Mouse (Mus musculus) intestine, embryonic 16.5 days (tissue): ENCODE data around the gene Rhebl1. TPM values are rescaled to one million over a fixed set of nuclear protein-coding genes. Genes with fewer than 3 reads are reported as not detected.
A peak's percentile ranks its signal among the peaks of the same experiment; 100 is the strongest.

ENCODE experiments used
- ATAC-seq: fragments of 200-750 bp; cut with Nextera tagmentation; 2 replicates; pipeline ENCODE4 v1.8.0; 2017; ENCODE audit warnings: moderate TSS enrichment, moderate library complexity
- H3K27ac ChIP-seq: fragments of 300-500 bp; sonication (generic); 2 replicates; pipeline ENCODE4 v1.5.1; 2014; ENCODE audit warnings: mild to moderate bottlenecking, low read length
- H3K27me3 ChIP-seq: fragments of 300-500 bp; sonication (generic); replicated peaks from 2 replicates; pipeline ENCODE4 v1.6.1; 2014; ENCODE audit warnings: low read length, control low read depth, mixed read lengths; ENCODE audit not compliant: control insufficient read depth, insufficient read depth
- H3K36me3 ChIP-seq: fragments of 300-500 bp; sonication (generic); 2 replicates; pipeline ENCODE4 v1.6.1; 2014; ENCODE audit warnings: low read length, control low read depth; ENCODE audit not compliant: control insufficient read depth, insufficient read depth
- H3K4me1 ChIP-seq: fragments of 300-500 bp; sonication (generic); 2 replicates; pipeline ENCODE4 v1.6.1; 2014; ENCODE audit warnings: low read length, control low read depth, mixed read lengths; ENCODE audit not compliant: control insufficient read depth, insufficient read depth
- H3K4me2 ChIP-seq: fragments of 300-500 bp; sonication (generic); 2 replicates; pipeline ENCODE4 v1.6.1; 2014; ENCODE audit warnings: low read depth, low read length, control low read depth
- H3K4me3 ChIP-seq: fragments of 300-500 bp; sonication (generic); 2 replicates; pipeline ENCODE4 v1.5.1; 2014; ENCODE audit warnings: mild to moderate bottlenecking, low read length
- H3K9ac ChIP-seq: fragments of 300-500 bp; sonication (generic); 2 replicates; pipeline ENCODE4 v1.6.1; 2014; ENCODE audit warnings: low read depth, low read length
- H3K9me3 ChIP-seq: fragments of 300-500 bp; sonication (generic); 2 replicates; pipeline ENCODE4 v1.6.1; 2016; ENCODE audit warnings: low read length, control low read depth; ENCODE audit not compliant: control insufficient read depth
- WGBS: fragments of 180-500 bp; shearing (Covaris S2); extraction: QIAGEN DNeasy Blood & Tissue Kit; methylation state at CpG from one replicate; pipeline ENCODE4 v1.1.7; 2014; 5-methylcytosine and 5-hydroxymethylcytosine counted together
- polyA plus RNA-seq: library from polyadenylated mRNA; unstranded; fragments of >200 nt; fragmentation: Nextera tagmentation; extraction: Ambion mirVana; gene quantifications from 2 replicates; pipeline ENCODE4 v1.2.1, GENCODE M21; 2015

The Rhebl1 gene
- polyA plus RNA-seq, 1 experiment from 2014 or later: 12.3 TPM

DNA sequence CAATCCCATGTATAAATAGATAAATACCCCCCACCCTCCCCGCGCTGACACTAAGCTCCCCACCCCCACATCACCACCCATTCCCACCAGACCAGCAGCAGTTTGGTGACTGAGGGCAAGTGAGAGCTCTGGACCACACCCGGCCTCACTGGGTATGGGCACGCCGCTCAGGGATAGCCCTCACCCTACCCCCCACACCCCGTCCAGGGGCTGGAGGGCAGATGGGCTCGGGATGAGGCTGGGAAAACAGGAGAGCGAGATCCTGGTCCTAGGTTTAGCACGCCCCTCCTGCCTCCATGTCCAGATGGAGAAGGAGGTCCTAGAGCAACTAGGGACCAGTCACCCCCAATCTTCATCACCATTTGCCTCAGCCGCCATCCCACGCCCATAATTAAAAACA is 61.1 kb downstream of the Rhebl1 start:
- Histone ChIP-seq H3K4me2 (no peak overlapping the region), H3K36me3 (peaks cover 25% of the 10 kb centered on the region), H3K4me1 (peaks cover 9% of the 10 kb centered on the region; the same call in 1 of the 2 replicates), H3K27ac (no peak overlapping the region), H3K9ac (no peak overlapping the region), H3K9me3 (no peaks in the 10 kb centered on the region), H3K4me3 (no peak overlapping the region), H3K27me3 (no peaks in the 10 kb centered on the region)
- no peak for ATAC-seq
- 85% methylated on average over 11 of the region's 11 CpGs for WGBS

DNA sequence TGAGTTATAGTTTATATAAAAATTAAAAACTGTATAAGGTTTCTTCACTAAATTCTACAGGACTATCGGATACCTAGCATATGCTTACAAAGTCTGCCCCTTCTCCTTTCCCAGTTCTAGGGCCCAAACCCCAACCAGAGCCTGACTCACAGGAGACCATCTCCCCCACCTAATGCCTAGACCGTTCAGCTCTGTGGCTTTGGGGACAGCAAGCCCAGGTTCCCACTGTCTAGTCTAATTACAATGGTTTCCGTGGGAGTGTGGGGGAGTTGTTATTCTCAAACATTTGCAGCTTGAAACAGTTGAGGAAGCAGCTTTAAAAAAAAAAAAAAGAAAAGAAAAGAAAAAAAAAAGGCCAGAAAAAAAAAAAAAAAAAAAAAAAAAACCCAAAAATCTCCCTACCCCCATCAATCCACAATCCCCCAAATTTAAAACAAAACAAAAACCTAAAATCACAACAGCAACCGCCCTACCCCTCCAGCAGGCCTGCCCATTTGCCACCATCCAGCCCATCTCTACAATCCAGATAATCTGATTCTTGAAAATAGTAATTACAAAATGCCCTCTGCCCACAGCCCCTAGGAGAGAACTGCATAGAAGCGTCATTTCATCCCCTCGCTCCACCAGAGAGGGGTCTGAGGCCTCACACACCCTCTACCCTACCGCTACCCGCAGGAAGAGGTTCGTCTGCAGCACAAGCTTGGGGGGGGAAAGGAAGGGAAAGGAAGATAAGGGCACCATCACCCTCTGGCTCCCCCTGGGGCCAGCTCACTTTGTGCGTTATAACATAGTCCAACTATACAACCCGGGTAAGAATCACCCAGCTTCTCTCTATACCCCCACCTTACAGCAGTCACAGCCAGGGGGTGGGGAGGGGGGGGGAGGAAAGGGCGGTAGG is 61.9 kb downstream of the Rhebl1 start:
- peaks cover 19% of the 10 kb centered on the region for H3K36me3 ChIP-seq
- H3K27ac ChIP-seq: peak overlapping the region; percentile 30; the same call in 1 of the 2 replicates
- no peaks in the 10 kb centered on the region for H3K27me3 ChIP-seq
- WGBS: 57% methylated on average over 12 of the region's 12 CpGs
- H3K9ac ChIP-seq: no peak overlapping the region
- H3K4me3 ChIP-seq: no peak overlapping the region; the same call in 1 of the 2 replicates
- H3K4me1 ChIP-seq: peaks cover 9% of the 10 kb centered on the region; the same call in 1 of the 2 replicates
- ATAC-seq: no peak
- H3K4me2 ChIP-seq: no peak overlapping the region
- H3K9me3 ChIP-seq: no peaks in the 10 kb centered on the region

GRCm38 (mm10) chr15:98831684-98832035 is 62.7 kb downstream of the Rhebl1 start:
- 12% methylated on average over 9 of the region's 9 CpGs for WGBS
- Histone ChIP-seq H3K36me3 (peaks cover 15% of the 10 kb centered on the region), H3K27ac (peak overlapping the region; percentile 93), H3K4me1 (peaks cover 9% of the 10 kb centered on the region; the same call in 1 of the 2 replicates), H3K27me3 (no peaks in the 10 kb centered on the region), H3K9me3 (no peaks in the 10 kb centered on the region), H3K9ac (peak overlapping the region; percentile 89), H3K4me3 (peak overlapping the region; percentile 80), H3K4me2 (peak overlapping the region; percentile 62)
- peak; percentile 54 for ATAC-seq

DNA sequence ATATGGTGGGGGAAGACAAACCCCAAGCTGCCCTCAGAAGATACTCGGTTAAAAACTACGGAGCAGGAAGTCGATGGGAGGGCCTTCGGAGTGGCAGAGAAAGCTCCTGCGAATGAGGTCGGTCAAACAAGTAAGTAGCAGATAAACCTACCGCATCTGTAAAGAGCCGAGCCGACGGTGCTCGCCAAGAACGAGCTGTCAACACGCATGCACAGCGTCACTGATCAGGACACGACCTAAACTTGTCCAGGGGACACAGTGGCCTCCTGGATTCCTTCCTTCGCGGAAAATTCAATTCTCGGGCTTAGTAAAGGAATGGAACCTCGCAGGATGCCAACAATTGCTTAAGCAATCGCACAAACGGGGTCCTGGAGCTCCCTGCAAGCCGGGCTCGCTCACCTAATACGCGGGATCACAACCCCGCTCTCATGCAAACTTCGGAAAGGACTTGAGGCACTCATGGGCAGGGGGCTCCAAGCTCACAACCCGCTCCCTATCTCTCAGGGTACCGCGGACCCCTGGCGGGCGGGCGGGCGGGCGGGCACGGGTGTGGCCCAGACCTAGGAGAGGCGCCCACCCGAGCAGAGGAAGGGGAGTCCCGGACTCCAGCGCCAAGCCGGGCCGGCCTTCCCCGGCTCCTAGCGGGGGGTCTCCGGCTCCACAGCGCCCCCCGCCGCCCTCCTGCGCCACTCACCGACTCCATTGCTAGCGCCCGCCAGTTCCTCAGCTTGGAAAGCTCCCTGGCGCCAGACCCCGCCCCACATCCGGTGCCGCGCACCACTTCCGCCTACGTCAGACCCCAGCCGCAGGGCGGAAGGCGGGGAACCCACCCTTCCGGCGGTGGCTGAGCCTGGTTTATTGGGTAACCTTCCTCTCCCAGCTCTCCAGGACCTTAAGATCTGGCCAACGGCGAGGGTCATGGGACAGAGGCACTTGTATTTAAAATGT is 63.3 kb downstream of the Rhebl1 start, which contains the start of gene Prkag1:
Prkag1 (minus strand) TSS at position 786 of the 948 bp plus-strand sequence.
- peak within 1 kb of the TSS; percentile 93 for H3K27ac ChIP-seq
- H3K9me3 ChIP-seq: no peaks in the 10 kb centered on the region
- ATAC-seq: peak; percentile 96
- H3K9ac ChIP-seq: peak within 1 kb of the TSS; percentile 89
- H3K36me3 ChIP-seq: peaks cover 15% of the 10 kb centered on the region
- WGBS: 1% methylated on average over 58 of the region's 66 CpGs
- H3K27me3 ChIP-seq: no peaks in the 10 kb centered on the region
- H3K4me2 ChIP-seq: peak within 1 kb of the TSS; percentile 62
- peaks cover 9% of the 10 kb centered on the region; the same call in 1 of the 2 replicates for H3K4me1 ChIP-seq
- H3K4me3 ChIP-seq: peak within 1 kb of the TSS; percentile 80

Other genes starting within 250 kb of the Rhebl1 start
- gene Ddx23, start 231.6 kb downstream of the Rhebl1 start, polyA plus RNA-seq: 15.6 and 17.6 TPM in 2 replicates
- gene Rnd1, start 217.1 kb downstream of the Rhebl1 start, polyA plus RNA-seq: 0.95 and 1.1 TPM in 2 replicates
- 0.66 and 0.70 TPM in 2 replicates for gene Ccdc65, start 186.3 kb downstream of the Rhebl1 start, polyA plus RNA-seq
- 96.8 and 108 TPM in 2 replicates for gene Fkbp11, start 166.3 kb downstream of the Rhebl1 start, polyA plus RNA-seq
- gene Arf3, start 131.3 kb downstream of the Rhebl1 start, polyA plus RNA-seq: 35.4 and 40.1 TPM in 2 replicates
- gene Wnt10b, start 116.4 kb downstream of the Rhebl1 start, polyA plus RNA-seq: 0.09 TPM in 1 of 2 replicates, not detected in the other
- gene Wnt1, start 104.7 kb downstream of the Rhebl1 start, polyA plus RNA-seq: not detected in 2 replicates
- not detected in 2 replicates for gene Ddn, start 85.0 kb downstream of the Rhebl1 start, polyA plus RNA-seq
- gene Prkag1, start 63.0 kb downstream of the Rhebl1 start, polyA plus RNA-seq: 92.2 and 94.6 TPM in 2 replicates
- gene Kmt2d, start 23.3 kb downstream of the Rhebl1 start, polyA plus RNA-seq: 7.7 and 7.9 TPM in 2 replicates
- 0.83 and 1.6 TPM in 2 replicates for gene Dhh, start 4.0 kb upstream of the Rhebl1 start, polyA plus RNA-seq
- gene Lmbr1l, start 23.7 kb upstream of the Rhebl1 start, polyA plus RNA-seq: 20.4 and 23.6 TPM in 2 replicates
- 1,159 and 1,322 TPM in 2 replicates for gene Tuba1b, start 40.0 kb upstream of the Rhebl1 start, polyA plus RNA-seq
- not detected in 2 replicates for gene Gm49450, start 59.0 kb upstream of the Rhebl1 start, polyA plus RNA-seq
- gene Tuba1a, start 59.2 kb upstream of the Rhebl1 start, polyA plus RNA-seq: 816 and 895 TPM in 2 replicates
- gene Tuba1c, start 135.4 kb upstream of the Rhebl1 start, polyA plus RNA-seq: 295 and 311 TPM in 2 replicates
- gene Prph, start 160.6 kb upstream of the Rhebl1 start, polyA plus RNA-seq: 35.0 and 38.4 TPM in 2 replicates
- gene Troap, start 180.0 kb upstream of the Rhebl1 start, polyA plus RNA-seq: 20.2 and 25.4 TPM in 2 replicates
- 0.09 and 0.17 TPM in 2 replicates for gene C1ql4, start 193.3 kb upstream of the Rhebl1 start, polyA plus RNA-seq
- gene Dnajc22, start 198.6 kb upstream of the Rhebl1 start, polyA plus RNA-seq: 45.0 and 45.4 TPM in 2 replicates
- gene Spats2, start 231.4 kb upstream of the Rhebl1 start, polyA plus RNA-seq: 18.1 and 20.9 TPM in 2 replicates